Mouse (Mus musculus) embryonic stem cell, embryonic (primary cell): ENCODE measurements at regions not wholly inside any gene's neighbourhood (a gene's known extent, or its start where the extent isn't known, plus 50 kb on each side); places are given as distances from the start of the nearest gene placed in this dataset.

Experiments used
- CTCF ChIA-PET, 4 experiments: fragments of 300-600 bp in 2 of 4; fragments of 350-600 bp in 2 of 4; sonication (Branson Sonifier 250); formaldehyde crosslinking; loops; one replicate each; lab custom pipeline; 2022; ENCODE audit warnings: inconsistent platforms in 2 of 4; lab: Charles Lee
- POLR2A ChIA-PET, 4 experiments: fragments of 300-600 bp in 2 of 4; fragments of 350-600 bp in 2 of 4; sonication (Branson Sonifier 250); formaldehyde crosslinking; loops; one replicate each; lab custom pipeline; 2022; ENCODE audit warnings: antibody characterized with exemption in 4 of 4, inconsistent platforms in 1 of 4; lab: Charles Lee

DNA sequence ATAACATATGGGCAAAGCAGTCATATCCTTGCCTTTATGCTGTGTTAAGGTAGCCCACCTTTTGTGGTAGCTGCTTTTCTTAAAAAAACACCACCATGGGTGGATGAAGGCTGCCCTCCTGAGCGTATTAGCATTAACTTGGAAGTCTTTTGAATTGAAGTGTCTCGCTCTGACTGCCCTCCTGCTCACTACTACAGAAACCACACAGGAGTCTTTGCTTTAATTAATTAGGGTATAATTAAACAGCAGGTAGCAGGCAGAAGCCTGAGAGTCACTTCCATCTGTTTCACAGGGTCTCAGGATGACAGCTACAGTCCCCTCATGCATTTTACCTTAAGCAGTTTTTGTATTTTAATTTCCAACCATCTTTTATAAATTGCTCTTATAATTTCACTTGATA is 240.2 kb upstream of the Tacr3 start:
- ChIA-PET CTCF (no interaction called here), POLR2A (no interaction called here)

DNA sequence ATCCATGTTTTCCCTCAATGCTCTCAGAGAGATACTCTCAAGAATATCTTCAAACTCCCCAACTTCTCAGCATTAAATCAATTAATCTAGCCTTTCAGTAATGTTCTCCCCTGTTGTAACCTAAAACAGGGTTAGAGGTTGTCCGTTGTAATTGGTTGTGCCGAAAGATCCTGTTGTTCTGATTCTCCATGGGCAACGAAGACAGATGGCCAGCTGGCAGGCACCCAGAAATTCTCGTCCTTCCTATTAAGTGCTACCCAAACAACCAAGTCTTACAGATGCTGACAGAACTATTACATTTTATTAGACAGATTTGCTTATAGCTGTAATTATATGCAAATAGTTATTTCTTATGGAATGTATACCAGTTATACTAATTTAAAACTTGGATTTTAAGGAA is 225.9 kb upstream of the Tacr3 start:
- ChIA-PET CTCF (no interaction called here), POLR2A (no interaction called here)

DNA sequence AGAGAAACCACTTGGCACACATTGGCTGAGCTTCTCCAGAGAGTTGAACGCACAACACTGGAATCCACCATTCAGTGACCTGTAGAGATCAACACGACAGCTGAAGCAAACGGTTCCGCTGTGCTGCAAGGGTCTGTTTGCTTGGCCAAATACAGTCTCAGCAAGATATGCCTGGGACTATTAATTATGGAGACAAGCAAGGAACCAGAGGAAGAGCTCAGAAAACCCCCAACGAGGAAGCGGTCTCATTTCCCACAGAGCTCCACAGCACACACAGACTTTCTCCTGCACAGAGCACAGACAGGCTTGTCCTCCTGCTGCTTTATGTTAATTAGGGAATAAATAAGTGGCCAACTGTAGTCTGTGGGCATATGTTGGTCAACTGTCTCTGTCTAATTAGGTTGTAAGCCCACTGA is 223.4 kb upstream of the Tacr3 start:
- CTCF ChIA-PET, result no interaction called here
- POLR2A ChIA-PET, result no interaction called here

DNA sequence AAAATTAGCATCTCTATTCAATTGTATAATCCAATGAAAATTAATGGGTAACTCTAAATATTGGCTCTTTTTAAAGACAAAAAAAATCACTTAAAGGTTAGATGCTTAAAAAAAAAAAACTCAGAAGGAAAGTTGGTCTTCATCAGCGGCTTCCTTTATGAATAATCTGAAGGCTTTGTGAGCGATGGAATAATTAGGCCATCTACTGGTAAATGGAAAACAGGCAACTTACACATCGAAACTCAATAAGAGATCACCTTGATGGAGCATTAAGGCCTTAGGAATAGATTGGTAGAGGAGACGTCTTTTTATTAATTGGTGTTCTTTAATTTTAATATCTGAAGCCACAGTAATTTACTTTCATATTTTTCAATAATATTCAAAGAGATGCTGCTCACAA is 218.6 kb upstream of the Tacr3 start:
- ChIA-PET POLR2A (no interaction called here), CTCF (no interaction called here)

DNA sequence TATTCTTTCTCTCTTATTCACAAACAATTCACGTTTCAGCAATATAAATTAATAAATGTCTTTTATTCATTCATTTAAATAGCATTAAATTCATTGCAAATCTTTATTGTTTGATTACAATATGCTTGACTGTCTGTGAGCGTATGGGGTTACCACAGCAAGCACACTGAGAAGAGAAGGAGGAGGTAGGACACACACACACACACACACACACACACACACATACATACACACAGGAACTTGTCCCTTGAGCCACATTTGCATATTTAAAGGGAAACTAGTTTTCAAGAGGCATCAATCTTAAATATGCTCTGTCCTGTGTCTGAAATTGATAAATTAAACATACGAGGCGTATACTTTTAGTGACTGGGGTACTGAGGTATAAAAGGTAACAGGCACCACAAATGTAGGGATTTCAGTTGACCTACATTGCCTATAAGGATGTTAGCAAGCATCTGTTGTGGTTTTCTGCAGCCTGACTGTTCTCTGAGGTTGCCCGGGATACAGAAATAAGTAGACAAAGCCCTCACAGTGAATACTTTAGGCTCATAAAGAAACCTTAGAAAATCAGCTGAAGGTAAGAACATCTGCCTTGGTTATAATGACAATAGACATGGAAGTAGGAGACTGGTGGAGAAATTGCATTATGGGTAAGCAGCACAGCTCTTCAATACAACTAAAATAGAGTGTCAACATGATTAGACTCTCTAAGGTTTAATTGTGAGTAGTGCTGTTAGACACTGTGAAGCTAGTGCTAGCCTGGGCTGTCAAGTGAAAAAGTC is 217.1 kb upstream of the Tacr3 start:
- POLR2A ChIA-PET, result no interaction called here
- CTCF ChIA-PET, result no interaction called here

DNA sequence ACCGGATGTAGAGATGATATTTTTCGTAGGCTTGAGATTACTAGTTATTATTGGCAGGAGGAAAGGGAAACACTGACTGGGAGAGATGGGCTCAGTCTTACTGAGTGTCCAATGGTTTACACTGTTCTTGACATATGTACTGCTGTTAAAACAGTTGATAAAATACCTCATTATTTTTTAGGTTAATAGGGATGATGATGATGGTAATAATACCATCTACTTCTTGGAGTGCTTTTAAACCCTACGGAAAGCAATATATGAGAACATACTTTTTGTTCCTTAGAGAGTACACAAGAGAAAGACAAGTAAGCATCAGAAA is 216.6 kb upstream of the Tacr3 start:
- ChIA-PET CTCF (no interaction called here), POLR2A (no interaction called here)

DNA sequence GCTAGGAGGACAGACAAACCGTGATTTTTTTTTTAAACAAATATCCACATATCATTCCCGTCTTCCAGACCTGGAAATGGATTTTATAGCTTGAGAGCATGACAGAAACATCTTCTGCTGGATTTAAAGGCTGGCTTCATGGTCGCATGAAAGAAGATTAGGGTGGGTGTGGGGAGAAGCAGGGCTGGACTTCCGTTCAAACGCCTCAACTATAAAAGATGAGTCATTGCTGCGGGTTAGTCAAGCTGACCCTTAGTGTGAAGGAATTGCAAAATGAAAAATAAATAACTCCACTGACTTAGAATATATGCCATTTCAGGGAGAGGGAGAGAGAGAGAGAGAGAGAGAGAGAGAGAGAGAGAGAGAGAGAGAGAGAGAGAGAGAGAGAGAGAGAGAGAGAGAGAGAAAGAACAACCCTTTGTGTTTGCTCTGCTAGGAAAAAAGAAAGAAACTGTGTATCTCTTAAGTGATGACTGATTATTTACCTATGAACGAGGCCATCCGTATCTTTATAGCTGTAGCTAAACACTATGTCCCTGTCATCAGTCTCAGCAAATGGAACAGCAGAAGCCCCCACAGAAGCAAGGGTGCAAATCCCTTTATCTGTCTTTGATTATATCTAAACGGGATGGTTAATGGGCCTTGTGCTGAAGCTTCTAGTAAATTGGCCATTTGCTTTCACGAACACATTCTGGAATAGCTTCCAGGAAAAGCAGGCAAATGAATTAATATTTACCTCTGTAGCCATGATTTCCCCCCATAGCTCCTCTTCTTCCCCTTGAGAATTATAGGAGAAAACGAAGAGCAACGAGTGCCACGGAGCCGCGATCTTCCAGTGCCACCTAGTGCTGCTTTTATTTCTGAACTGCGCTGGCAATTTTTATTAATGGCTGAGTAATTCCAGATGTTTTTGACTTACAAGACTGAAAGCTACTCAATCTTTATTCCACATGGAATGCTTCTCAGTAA is 199.4 kb upstream of the Tacr3 start:
- ChIA-PET CTCF (interaction anchor here in 2 of 4 experiments (0.6 to 0.8 kb wide), 3 partner anchors 623 to 753 kb away, joined by 3 read pairs; no protein-coding TSS in a partner anchor), POLR2A (no interaction called here)

DNA sequence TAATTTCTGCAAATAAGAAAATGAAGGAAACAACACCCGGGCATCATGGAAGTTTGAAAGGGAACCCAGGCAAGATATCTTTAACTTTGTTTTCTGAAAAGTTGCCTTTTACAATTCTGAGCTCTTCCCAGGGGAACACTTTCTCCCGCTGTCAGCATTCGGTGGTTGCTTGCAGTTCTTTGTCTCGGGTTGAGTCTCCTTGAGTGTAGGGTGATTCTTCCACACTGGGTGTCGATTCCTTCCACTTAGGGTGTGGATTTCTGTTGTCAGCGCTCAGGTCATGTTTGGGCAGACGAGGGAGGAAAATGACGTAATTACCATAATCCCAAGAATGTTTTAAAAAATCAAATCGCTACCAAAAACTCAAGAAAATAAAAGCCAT is 198.7 kb upstream of the Tacr3 start:
- POLR2A ChIA-PET, result no interaction called here
- CTCF ChIA-PET, result interaction anchor here in 2 of 4 experiments (0.6 to 0.8 kb wide), 2 partner anchors 754 to 1603 kb away, joined by 3 to 4 read pairs; no protein-coding TSS in a partner anchor

DNA sequence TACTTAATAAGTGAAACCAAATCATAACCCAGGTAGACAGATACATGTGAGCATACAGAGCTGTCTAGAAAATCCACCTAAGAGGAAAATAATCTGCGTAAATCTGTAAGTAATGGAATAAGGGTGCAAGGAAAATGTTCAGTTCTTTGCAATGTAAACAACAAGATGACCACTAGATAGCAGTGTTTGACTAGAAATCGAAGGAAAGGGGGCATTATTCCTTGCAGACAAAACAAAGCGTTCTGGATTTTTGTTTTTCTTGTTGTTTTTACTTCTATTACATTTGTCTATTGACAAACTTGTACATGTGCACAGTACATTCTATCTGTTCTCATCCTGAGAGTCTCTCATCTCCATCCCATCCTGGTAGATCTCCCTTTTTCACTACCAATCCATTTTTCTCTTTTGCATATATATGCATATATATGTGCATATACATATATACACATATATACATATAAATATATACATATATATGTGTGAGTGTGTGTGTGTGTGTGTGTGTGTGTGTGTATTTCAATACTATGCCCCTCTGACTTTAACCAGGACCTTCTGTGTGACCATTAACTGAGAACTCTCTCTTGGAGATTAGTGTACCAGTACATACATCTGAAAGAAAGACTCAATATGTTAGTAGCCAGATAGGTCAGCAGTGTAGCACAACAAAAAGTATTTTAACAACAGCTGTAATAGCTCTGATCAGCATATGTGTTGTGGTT is 179.9 kb upstream of the Tacr3 start:
- ChIA-PET CTCF (interaction anchor here in 2 of 4 experiments (0.5 to 1.1 kb wide), 2 partner anchors 482 to 1083 kb away, joined by 3 read pairs; no protein-coding TSS in a partner anchor), POLR2A (no interaction called here)

DNA sequence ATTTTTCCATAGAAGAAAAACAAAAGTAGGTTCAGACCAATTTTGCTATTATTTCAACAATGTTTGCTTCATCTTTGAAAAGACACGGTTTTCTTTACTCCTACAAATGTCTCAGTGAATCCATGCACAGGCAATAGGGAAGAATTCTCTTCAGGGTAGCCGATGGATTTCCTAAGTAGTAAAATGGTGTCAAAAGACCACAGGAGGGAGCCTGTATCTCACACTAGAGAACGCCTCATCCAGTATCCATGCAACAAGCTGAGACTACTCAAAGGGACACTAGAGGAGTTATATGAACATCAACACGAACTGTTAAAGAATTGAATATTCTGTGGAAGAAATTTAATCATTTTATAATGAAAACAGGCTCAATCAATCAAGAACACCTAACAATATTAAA is 174.8 kb upstream of the Tacr3 start:
- ChIA-PET CTCF (no interaction called here), POLR2A (no interaction called here)

DNA sequence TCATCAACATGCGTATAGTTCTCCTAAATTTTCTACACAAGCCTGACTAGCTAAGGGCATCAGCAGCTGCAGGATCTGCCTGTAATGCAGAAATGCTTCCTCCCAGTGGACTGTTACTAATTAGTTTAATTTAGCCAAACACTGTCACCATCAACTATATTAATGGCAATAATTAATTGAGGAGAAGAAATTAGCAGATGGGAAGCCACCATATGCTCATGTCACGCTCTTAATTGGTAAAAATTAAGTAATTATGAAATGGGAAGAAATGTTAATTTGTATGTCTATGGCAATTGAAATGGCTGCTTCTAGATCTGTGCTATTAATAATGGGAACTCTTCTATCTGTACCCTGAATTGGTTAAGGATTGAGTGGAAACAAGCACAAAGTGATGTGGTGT is 133.9 kb upstream of the Tacr3 start:
- CTCF ChIA-PET, result no interaction called here
- POLR2A ChIA-PET, result no interaction called here

DNA sequence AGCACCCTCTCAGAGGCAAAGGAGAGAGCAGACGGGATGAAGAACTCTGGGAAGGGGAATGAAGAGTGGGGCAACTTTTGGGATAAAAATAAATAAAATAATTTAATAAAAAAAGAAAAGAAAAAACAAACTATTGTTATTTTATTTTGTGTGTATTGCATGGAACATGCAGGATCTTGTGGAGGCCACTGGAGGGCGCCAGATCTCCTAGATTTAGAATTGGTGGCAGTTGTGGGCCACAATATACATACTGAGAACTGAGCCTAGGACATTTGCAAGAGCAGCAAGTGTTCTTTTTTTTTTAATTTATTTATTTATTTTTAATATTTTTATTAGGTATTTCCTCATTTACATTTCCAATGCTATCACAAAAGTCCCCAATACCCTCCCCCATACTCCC is 110.2 kb upstream of the Tacr3 start:
- ChIA-PET CTCF (no interaction called here), POLR2A (no interaction called here)

DNA sequence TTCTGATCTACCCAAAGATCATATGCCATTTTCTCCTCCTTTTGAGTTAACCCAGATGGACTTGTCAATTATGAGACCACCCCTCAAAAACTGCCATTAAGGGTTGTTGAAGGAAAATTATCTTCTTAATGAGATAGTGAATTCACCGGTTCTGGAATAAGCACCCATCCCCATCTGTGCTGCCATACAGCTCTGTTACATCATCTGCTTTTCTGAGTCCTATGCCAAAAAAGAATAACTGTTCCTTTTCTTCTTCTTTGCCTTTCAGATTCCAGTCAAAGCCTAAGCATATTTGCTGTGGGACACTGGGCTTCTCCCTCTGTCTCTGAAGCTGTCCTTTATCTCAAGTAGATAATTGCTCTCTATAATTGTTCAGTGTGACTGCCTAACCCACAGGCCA is 93.1 kb upstream of the Tacr3 start:
- ChIA-PET CTCF (no interaction called here), POLR2A (no interaction called here)

DNA sequence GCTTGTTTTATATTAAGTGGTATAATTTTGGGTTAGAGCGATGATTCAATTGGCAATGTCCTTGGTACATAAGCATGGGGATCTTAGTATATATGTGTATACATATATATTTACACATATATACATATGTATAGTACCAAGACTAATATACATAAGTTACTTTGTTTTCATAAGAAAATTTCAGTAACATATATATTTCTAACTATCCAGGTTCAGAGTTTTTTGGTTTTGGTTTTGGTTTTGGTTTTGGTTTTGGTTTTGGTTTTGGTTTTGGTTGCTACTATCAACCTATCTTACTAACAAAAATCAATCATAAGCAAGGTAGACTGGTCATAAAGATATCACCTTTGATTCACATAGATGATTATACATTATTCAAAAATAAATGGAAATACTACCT is 67.7 kb upstream of the Tacr3 start:
- POLR2A ChIA-PET, result no interaction called here
- CTCF ChIA-PET, result no interaction called here

DNA sequence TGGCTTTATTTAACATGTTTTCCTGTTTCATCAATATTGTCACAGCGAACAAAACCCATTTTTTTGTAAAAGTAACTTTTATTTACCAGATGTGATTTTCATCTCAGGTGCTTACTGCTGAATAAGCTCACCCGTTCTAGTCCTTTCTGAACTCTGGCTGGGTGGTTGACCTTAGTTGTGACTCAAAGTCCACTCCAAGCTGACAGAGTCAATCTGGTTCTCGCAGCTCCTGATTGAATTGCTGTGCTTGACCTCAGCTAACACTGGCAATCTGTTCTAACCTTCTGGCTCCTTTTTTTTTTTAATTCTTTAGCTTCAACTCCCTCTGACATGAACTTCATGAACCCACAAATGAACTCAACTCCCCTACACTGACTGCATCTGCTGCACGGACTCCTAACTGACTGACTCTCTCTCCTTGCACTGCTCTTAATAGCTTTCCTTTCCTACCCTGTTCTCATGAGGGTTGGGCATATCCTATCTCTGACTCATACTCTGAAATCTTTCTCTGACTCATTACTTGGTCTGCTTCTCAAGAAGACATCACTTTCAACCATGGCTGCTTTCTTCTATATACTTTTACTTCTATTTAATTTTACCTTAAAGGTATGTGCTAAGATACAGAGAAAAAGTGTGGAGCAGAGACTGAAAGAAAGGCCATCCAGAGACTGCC is 65.4 kb upstream of the Tacr3 start:
- POLR2A ChIA-PET, result no interaction called here
- CTCF ChIA-PET, result interaction anchor here in 1 of 4 experiments (0.5 kb wide), 1 partner anchor 886 kb away, joined by 3 read pairs; no protein-coding TSS in a partner anchor
